Mouse (Mus musculus): ENCODE measurements around the gene Bpifb2. TPM values are rescaled to one million over a fixed set of nuclear protein-coding genes. Genes with fewer than 3 reads are reported as not detected.

The Bpifb2 gene
- total and polyA plus RNA-seq, 3 experiments, result not detected

GRCm38 (mm10) chr2:153828704-153829103 is 46.1 kb upstream of the Bpifb2 start:
- H3K9ac ChIP-seq (ENCODE audit: control insufficient read depth, low read depth, low read length, poor library complexity, severe bottlenecking), result no peak overlapping the region
- H3K4me3 ChIP-seq (ENCODE audit: control insufficient read depth in 1 of 2, insufficient read depth in 1 of 2, low read depth in 2 of 2, low read length in 2 of 2), result no peak overlapping the region
- H3K79me2 ChIP-seq (ENCODE audit: control insufficient read depth, insufficient read depth, low read length, poor library complexity), result no peaks in the 10 kb centered on the region
- H3K4me1 ChIP-seq (ENCODE audit: control insufficient read depth in 1 of 2, insufficient read depth in 2 of 2, low read length in 2 of 2), result no peaks in the 10 kb centered on the region
- no peaks in the 10 kb centered on the region for H3K36me3 ChIP-seq (ENCODE audit: control insufficient read depth in 1 of 2, insufficient read depth in 2 of 2, low read length in 2 of 2)
- DNase-seq (ENCODE audit: low read depth, low spot score), result no peak
- H3K27me3 ChIP-seq (ENCODE audit: control insufficient read depth in 1 of 2, insufficient read depth in 2 of 2, low read length in 2 of 2), result no peaks in the 10 kb centered on the region
- no peak for TF ChIP-seq ZNF384 (IDR thresholded peaks at IDR 0.05; ENCODE audit: low read depth, low read length)
- no peak for TF ChIP-seq SMC3 (IDR thresholded peaks at IDR 0.05; ENCODE audit: low read depth, low read length)
- TF ChIP-seq POLR2AphosphoS5 (IDR thresholded peaks at IDR 0.05; ENCODE audit: borderline replicate concordance, low read depth, low read length), result no peak
- no peak for TF ChIP-seq JUND (IDR thresholded peaks at IDR 0.05; ENCODE audit: low read depth, low read length)
- TF ChIP-seq GABPA (IDR thresholded peaks at IDR 0.05; ENCODE audit: low read depth, low read length), result no peak
- no peak for TF ChIP-seq MYC (IDR thresholded peaks at IDR 0.05; ENCODE audit: low read depth, low read length)
- no peak for TF ChIP-seq E2F4 (IDR thresholded peaks at IDR 0.05; ENCODE audit: borderline replicate concordance, low read depth, low read length)
- no peak for TF ChIP-seq ETS1 (IDR thresholded peaks at IDR 0.05; ENCODE audit: low read depth, low read length)
- no peak for TF ChIP-seq UBTF (IDR thresholded peaks at IDR 0.05; ENCODE audit: borderline replicate concordance, insufficient read depth, low read depth, low read length)
- TF ChIP-seq MAZ (IDR thresholded peaks at IDR 0.05; ENCODE audit: low read depth, low read length), result no peak
- no peak for TF ChIP-seq HCFC1 (IDR thresholded peaks at IDR 0.05; ENCODE audit: low read depth, low read length)
- no peak for TF ChIP-seq KAT2A (conservative IDR thresholded peaks at IDR 0.05; ENCODE audit: low read depth, low read length)
- no peak for TF ChIP-seq CHD1 (IDR thresholded peaks at IDR 0.05; ENCODE audit: low read depth, low read length)
- no peak for TF ChIP-seq TBP (IDR thresholded peaks at IDR 0.05; ENCODE audit: low read depth, low read length)
- no peak for TF ChIP-seq ZC3H11A (IDR thresholded peaks at IDR 0.05; ENCODE audit: low read depth, low read length)
- TF ChIP-seq NRF1 (IDR thresholded peaks at IDR 0.05; ENCODE audit: insufficient read depth, low read depth, low read length, poor library complexity, severe bottlenecking), result no peak
- no peak for TF ChIP-seq RCOR1 (IDR thresholded peaks at IDR 0.05; ENCODE audit: low read depth, low read length)
- TF ChIP-seq MXI1 (IDR thresholded peaks at IDR 0.05; ENCODE audit: low read depth, low read length), result no peak
- TF ChIP-seq RAD21 (IDR thresholded peaks at IDR 0.05; ENCODE audit: low read depth, low read length), result no peak
- H3K9me3 ChIP-seq (replicated peaks; ENCODE audit: insufficient read depth, low read length), result no peaks in the 10 kb centered on the region
- no peak overlapping the region for H3K27ac ChIP-seq (ENCODE audit: control insufficient read depth, low read depth, low read length)

GRCm38 (mm10) chr2:153833291-153833690 is 41.6 kb upstream of the Bpifb2 start:
- H3K9ac ChIP-seq (ENCODE audit: control insufficient read depth, low read depth, low read length, poor library complexity, severe bottlenecking), result no peak overlapping the region
- no peaks in the 10 kb centered on the region for H3K27me3 ChIP-seq (ENCODE audit: control insufficient read depth in 1 of 2, insufficient read depth in 2 of 2, low read length in 2 of 2)
- TF ChIP-seq MYC (IDR thresholded peaks at IDR 0.05; ENCODE audit: low read depth, low read length) (no peak), USF2 (IDR thresholded peaks at IDR 0.05; ENCODE audit: borderline replicate concordance in 1 of 2, insufficient read depth in 1 of 2, low read depth in 1 of 2, low read length in 2 of 2) (no peak), SMC3 (IDR thresholded peaks at IDR 0.05; ENCODE audit: low read depth, low read length) (no peak), ZMIZ1 (IDR thresholded peaks at IDR 0.05; ENCODE audit: low read depth, low read length) (no peak), MAZ (IDR thresholded peaks at IDR 0.05; ENCODE audit: low read depth, low read length) (no peak), POLR2A (IDR thresholded peaks at IDR 0.05; ENCODE audit: control insufficient read depth in 1 of 2, insufficient read depth in 1 of 2, low read depth in 1 of 2, low read length in 2 of 2, poor library complexity in 1 of 2) (no peak), USF1 (IDR thresholded peaks at IDR 0.05; ENCODE audit: low read depth, low read length) (no peak), ELF1 (IDR thresholded peaks at IDR 0.05; ENCODE audit: low read depth, low read length) (no peak), NELFE (IDR thresholded peaks at IDR 0.05; ENCODE audit: low read depth, low read length) (no peak), MEF2A (IDR thresholded peaks at IDR 0.05; ENCODE audit: extremely low read depth, insufficient replicate concordance, low read depth, low read length, poor library complexity, severe bottlenecking) (no peak), GATA1 (IDR thresholded peaks at IDR 0.05; ENCODE audit: low read depth, low read length) (no peak), CHD2 (IDR thresholded peaks at IDR 0.05; ENCODE audit: low read length) (no peak), POLR2AphosphoS2 (IDR thresholded peaks at IDR 0.05; ENCODE audit: low read length) (no peak), RAD21 (IDR thresholded peaks at IDR 0.05; ENCODE audit: low read depth, low read length) (no peak)
- no peaks in the 10 kb centered on the region for H3K36me3 ChIP-seq (ENCODE audit: control insufficient read depth in 1 of 2, insufficient read depth in 2 of 2, low read length in 2 of 2)
- no peak overlapping the region for H3K27ac ChIP-seq (ENCODE audit: control insufficient read depth, low read depth, low read length)
- no peak for DNase-seq (ENCODE audit: low read depth, low spot score)
- no peaks in the 10 kb centered on the region for H3K79me2 ChIP-seq (ENCODE audit: control insufficient read depth, insufficient read depth, low read length, poor library complexity)
- no peak overlapping the region for H3K4me3 ChIP-seq (ENCODE audit: control insufficient read depth in 1 of 2, insufficient read depth in 1 of 2, low read depth in 2 of 2, low read length in 2 of 2)
- no peaks in the 10 kb centered on the region for H3K9me3 ChIP-seq (replicated peaks; ENCODE audit: insufficient read depth, low read length)
- H3K4me1 ChIP-seq (ENCODE audit: control insufficient read depth in 1 of 2, insufficient read depth in 2 of 2, low read length in 2 of 2), result no peaks in the 10 kb centered on the region
